Mouse (Mus musculus) right cerebral cortex, postnatal 36 days (tissue): ENCODE measurements at regions not wholly inside any gene's neighbourhood (a gene's known extent, or its start where the extent isn't known, plus 50 kb on each side); places are given as distances from the start of the nearest gene placed in this dataset.

ENCODE experiments used
- DNase-seq, 2 experiments: peaks; one replicate each; pipeline ENCODE4 v3.0.0; 2022; ENCODE audit warnings: low spot score in 2 of 2, mixed read lengths in 1 of 2

GRCm38 (mm10) chr16:78635257-78635656 is 58.7 kb upstream of the D16Ertd472e start:
- DNase-seq, result peak; percentile 20

- DNase-seq, result no peak
Measured at GRCm38 (mm10) chr16:78631797-78632196, 55.3 kb upstream of the D16Ertd472e start.

GRCm38 (mm10) chr16:78626803-78627202 is 50.3 kb upstream of the D16Ertd472e start:
- DNase-seq, result no peak
